Mouse (Mus musculus) MN1 (cell line): ENCODE results near the gene Misp.
A peak's percentile ranks its signal among the peaks of the same experiment; 100 is the strongest.

Experiments
- DNase-seq: peaks from one replicate; pipeline ENCODE4 v3.0.0-alpha.2; 2016; ENCODE audit warnings: low spot score

The Misp gene

GRCm38 (mm10) chr10:79854801-79855541 lies 34.2 kb downstream of the Misp start:
- DNase-seq: peak; percentile 78

GRCm38 (mm10) chr10:79855558-79856184 lies 34.9 kb downstream of the Misp start:
- DNase-seq: peak; percentile 64

- no peak for DNase-seq
These were observed 35.5 kb downstream of the Misp start for GRCm38 (mm10) chr10:79856280-79856679.

- peak; percentile 54 for DNase-seq
These were observed 36.1 kb downstream of the Misp start for GRCm38 (mm10) chr10:79856704-79857451.

GRCm38 (mm10) chr10:79857452-79857811 lies 36.6 kb downstream of the Misp start:
- DNase-seq: peak; percentile 70

GRCm38 (mm10) chr10:79857894-79858293 lies 37.1 kb downstream of the Misp start:
- no peak for DNase-seq

- peak; percentile 89 for DNase-seq
These were observed 37.8 kb downstream of the Misp start for GRCm38 (mm10) chr10:79858416-79859074.

- DNase-seq: peak; percentile 63
These were observed 38.3 kb downstream of the Misp start for GRCm38 (mm10) chr10:79859116-79859515.

- DNase-seq: peak; percentile 57
These were observed 39.5 kb downstream of the Misp start for GRCm38 (mm10) chr10:79860079-79860911.

GRCm38 (mm10) chr10:79861230-79862048 lies 40.6 kb downstream of the Misp start:
- peak; percentile 66 for DNase-seq

GRCm38 (mm10) chr10:79862049-79862788 lies 41.4 kb downstream of the Misp start:
- DNase-seq: peak; percentile 53

- DNase-seq: peak; percentile 49
These were observed 42.1 kb downstream of the Misp start for GRCm38 (mm10) chr10:79862925-79863324.

- no peak for DNase-seq
These were observed 43.8 kb downstream of the Misp start for GRCm38 (mm10) chr10:79864351-79865188.

GRCm38 (mm10) chr10:79865189-79865601 lies 44.4 kb downstream of the Misp start:
- no peak for DNase-seq

GRCm38 (mm10) chr10:79865801-79866295 lies 45.1 kb downstream of the Misp start:
- peak; percentile 68 for DNase-seq

GRCm38 (mm10) chr10:79866601-79867000 lies 45.8 kb downstream of the Misp start:
- no peak for DNase-seq

- no peak for DNase-seq
These were observed 51.1 kb downstream of the Misp start for GRCm38 (mm10) chr10:79871845-79872244.

- no peak for DNase-seq
These were observed 52.1 kb downstream of the Misp start for GRCm38 (mm10) chr10:79872862-79873261.

GRCm38 (mm10) chr10:79873313-79873712 lies 52.5 kb downstream of the Misp start:
- peak; percentile 42 for DNase-seq
